Comparison of ENCODE assay signal across 8 mouse cellular contexts in genomic region chr2:158852579-158852978, GRCm38 (mm10). TPM values are rescaled to one million over a fixed set of nuclear protein-coding genes. Genes with fewer than 3 reads are reported as not detected.
DNase-seq lines count a peak whose midpoint lies in the region; ATAC-seq lines count a peak whose summit lies in the region.

No protein-coding gene starts in this region.

- no peaks in the 10 kb centered on the region for H3K4me1 ChIP-seq in forebrain, embryonic 16.5 days (replicated peaks; ENCODE audit: control insufficient read depth, insufficient read depth, low read length)
- no peaks in the 10 kb centered on the region for H3K4me1 ChIP-seq in forebrain, embryonic 12.5 days
- no peaks in the 10 kb centered on the region; the same call in 1 of the 2 replicates for H3K4me1 ChIP-seq in midbrain, embryonic 10.5 days
- H3K4me1 ChIP-seq in midbrain, embryonic 16.5 days (ENCODE audit: control insufficient read depth, insufficient read depth, low read length) = no peaks in the 10 kb centered on the region

- 38% methylated on average over 2 of the region's 2 CpGs for WGBS in forebrain, embryonic 16.5 days
- 49% methylated on average over 2 of the region's 2 CpGs for WGBS in forebrain, embryonic 12.5 days
- WGBS in midbrain, embryonic 10.5 days = 53% methylated on average over 2 of the region's 2 CpGs
- WGBS in midbrain, embryonic 16.5 days = 50% methylated on average over 2 of the region's 2 CpGs

- H3K9me3 ChIP-seq in forebrain, embryonic 16.5 days (ENCODE audit: control insufficient read depth, low read length) = no peaks in the 10 kb centered on the region
- H3K9me3 ChIP-seq in forebrain, embryonic 12.5 days = no peaks in the 10 kb centered on the region
- H3K9me3 ChIP-seq in midbrain, embryonic 10.5 days (replicated peaks) = no peaks in the 10 kb centered on the region
- H3K9me3 ChIP-seq in midbrain, embryonic 16.5 days (replicated peaks; ENCODE audit: control insufficient read depth, low read length, poor library complexity, severe bottlenecking) = no peaks in the 10 kb centered on the region

- no peak overlapping the region for H3K4me3 ChIP-seq in forebrain, embryonic 16.5 days (replicated peaks; ENCODE audit: low read length)
- no peak overlapping the region for H3K4me3 ChIP-seq in forebrain, embryonic 12.5 days (replicated peaks)
- H3K4me3 ChIP-seq in midbrain, embryonic 10.5 days = no peak overlapping the region
- H3K4me3 ChIP-seq in midbrain, embryonic 16.5 days (ENCODE audit: low read depth, low read length) = no peak overlapping the region

- peak; percentile 48 for DNase-seq in midbrain, embryonic 10.5 days (ENCODE audit: low spot score)
- DNase-seq in adrenal gland, adult 18-20 months (ENCODE audit: low spot score in 2 of 2) = peak; percentile 21 to 44
- DNase-seq in heart, postnatal 4 days = peak; percentile 73
- DNase-seq in thymus, postnatal 4 days = peak; percentile 90

- H3K36me3 ChIP-seq in forebrain, embryonic 16.5 days (ENCODE audit: control insufficient read depth, insufficient read depth) = no peaks in the 10 kb centered on the region; the same call in none of the 2 replicates
- peaks cover 34% of the 10 kb centered on the region for H3K36me3 ChIP-seq in forebrain, embryonic 12.5 days (replicated peaks)
- peaks cover 81% of the 10 kb centered on the region for H3K36me3 ChIP-seq in midbrain, embryonic 10.5 days
- peaks cover 6% of the 10 kb centered on the region; the same call in 1 of the 2 replicates for H3K36me3 ChIP-seq in midbrain, embryonic 16.5 days (ENCODE audit: control insufficient read depth, insufficient read depth, low read length)

- no peak overlapping the region for H3K27ac ChIP-seq in forebrain, embryonic 16.5 days (ENCODE audit: low read length)
- H3K27ac ChIP-seq in forebrain, embryonic 12.5 days = no peak overlapping the region
- H3K27ac ChIP-seq in midbrain, embryonic 10.5 days (replicated peaks) = no peak overlapping the region
- H3K27ac ChIP-seq in midbrain, embryonic 16.5 days (ENCODE audit: low read length) = no peak overlapping the region

- no peaks in the 10 kb centered on the region for H3K27me3 ChIP-seq in forebrain, embryonic 16.5 days (replicated peaks; ENCODE audit: control insufficient read depth, insufficient read depth, low read length)
- H3K27me3 ChIP-seq in forebrain, embryonic 12.5 days = no peaks in the 10 kb centered on the region
- no peaks in the 10 kb centered on the region for H3K27me3 ChIP-seq in midbrain, embryonic 10.5 days (ENCODE audit: low read depth, poor library complexity, severe bottlenecking)
- H3K27me3 ChIP-seq in midbrain, embryonic 16.5 days (ENCODE audit: control insufficient read depth, insufficient read depth, low read depth, low read length) = no peaks in the 10 kb centered on the region

- peak; percentile 49; the same call in 1 of the 2 replicates for ATAC-seq in forebrain, embryonic 16.5 days
- ATAC-seq in forebrain, embryonic 12.5 days (ENCODE audit: low FRiP score) = no peak
- no peak for ATAC-seq in midbrain, embryonic 16.5 days
- ATAC-seq in megakaryocyte-erythroid progenitor cell, adult 5-6 weeks (replicated peaks; ENCODE audit: low FRiP score, low TSS enrichment, poor library complexity, severe bottlenecking) = peak; percentile 53; the same call in 1 of the 2 replicates

- H3K4me2 ChIP-seq in forebrain, embryonic 16.5 days (ENCODE audit: low read length) = no peak overlapping the region
- no peak overlapping the region for H3K4me2 ChIP-seq in forebrain, embryonic 12.5 days
- H3K4me2 ChIP-seq in midbrain, embryonic 16.5 days (ENCODE audit: low read length) = no peak overlapping the region

- no peak overlapping the region for H3K9ac ChIP-seq in forebrain, embryonic 16.5 days (replicated peaks; ENCODE audit: low read depth, low read length)
- no peak overlapping the region for H3K9ac ChIP-seq in forebrain, embryonic 12.5 days
- H3K9ac ChIP-seq in midbrain, embryonic 16.5 days (ENCODE audit: low read depth, low read length) = no peak overlapping the region

RNA-seq across cellular contexts. Expression of gene Dhx35, which starts 58.0 kb away (rescaled TPM):
- polyA plus RNA-seq in forebrain, embryonic 16.5 days (2015; fragmentation: Nextera tagmentation; extraction: Ambion mirVana) = 16.5 and 17.7 TPM in 2 replicates
- polyA plus RNA-seq in forebrain, embryonic 12.5 days (2016; fragmentation: Nextera tagmentation; extraction: Ambion mirVana) = 20.1 and 22.7 TPM in 2 replicates
- polyA plus RNA-seq in midbrain, embryonic 10.5 days (2016; fragmentation: Nextera tagmentation; extraction: Ambion mirVana) = 17.7 and 19.6 TPM in 2 replicates
- 12.6 and 14.9 TPM in 2 replicates for polyA plus RNA-seq in midbrain, embryonic 16.5 days (2015; fragmentation: Nextera tagmentation; extraction: Ambion mirVana)
- 10 to 100 TPM in 1 of 2 experiments, 1 to 10 TPM in 1; 9.7 to 11.1 TPM for total RNA-seq in adrenal gland, adult 18-20 months (2021)
- total RNA-seq in heart, postnatal 4 days (2021) = 10 to 100 TPM; 33.2 to 33.3 TPM
- total RNA-seq in megakaryocyte-erythroid progenitor cell, adult 5-6 weeks (2014; fragmentation: Nextera tagmentation) = 12.0 and 13.5 TPM in 2 replicates
- total RNA-seq in megakaryocyte-erythroid progenitor cell, adult 5-6 weeks (2017) = 8.7 and 10.1 TPM in 2 replicates

Comparison
In these comparisons a context has a peak if more than half of its experiments do, and no peak if none do; other contexts are left out.
1. ATAC-seq: peak in forebrain, embryonic 16.5 days (single experiment) and megakaryocyte-erythroid progenitor cell, adult 5-6 weeks (single experiment); none in forebrain, embryonic 12.5 days (single experiment) and midbrain, embryonic 16.5 days (single experiment).
2. DNase-seq: peak in every context shown above with its lines; median percentile 90 in thymus, postnatal 4 days; 73 in heart, postnatal 4 days; 48 in midbrain, embryonic 10.5 days; 32 in adrenal gland, adult 18-20 months.